Mouse (Mus musculus): ENCODE measurements around the gene Kcnab3.

DNA sequence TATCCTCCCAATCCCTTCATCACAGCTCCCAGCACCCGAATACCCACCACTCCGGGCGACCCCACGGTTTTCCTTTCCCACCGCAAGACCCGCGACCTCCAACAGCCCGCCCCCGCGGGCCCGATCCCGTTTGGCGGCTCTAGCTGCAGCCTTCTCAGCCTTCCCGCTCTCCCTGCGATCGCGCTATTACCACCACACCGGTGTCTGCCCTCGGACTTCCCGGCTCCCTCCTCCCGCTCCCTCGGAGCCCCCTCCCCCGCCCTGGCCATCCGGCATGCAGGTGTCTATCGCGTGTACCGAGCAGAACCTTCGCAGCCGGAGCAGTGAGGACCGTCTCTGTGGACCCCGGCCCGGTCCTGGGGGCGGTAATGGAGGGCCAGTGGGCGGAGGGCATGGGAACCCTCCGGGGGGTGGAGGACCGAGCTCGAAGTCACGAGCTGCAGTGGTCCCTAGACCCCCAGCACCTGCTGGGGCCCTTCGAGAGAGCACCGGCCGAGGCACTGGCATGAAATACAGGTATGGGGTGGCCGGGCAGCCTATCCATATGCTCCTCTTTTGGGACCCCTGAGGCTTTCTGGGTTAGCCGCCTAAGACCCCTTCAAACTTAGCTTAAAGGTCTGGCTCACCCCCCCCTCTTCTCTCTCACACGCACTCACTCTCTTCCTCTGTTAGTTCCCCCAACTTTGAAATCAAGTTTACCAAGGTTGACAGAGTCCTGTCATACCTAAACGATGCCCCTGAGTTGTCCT lies 524 bp downstream of the Kcnab3 start:
- no peak for TF ChIP-seq CTCF (IDR thresholded peaks at IDR 0.05; ENCODE audit: low read depth)
- TF ChIP-seq EP300 (IDR thresholded peaks at IDR 0.05; ENCODE audit: low read depth): no peak
